Mouse (Mus musculus): ENCODE data around the gene Inppl1.

Gene Inppl1

DNA sequence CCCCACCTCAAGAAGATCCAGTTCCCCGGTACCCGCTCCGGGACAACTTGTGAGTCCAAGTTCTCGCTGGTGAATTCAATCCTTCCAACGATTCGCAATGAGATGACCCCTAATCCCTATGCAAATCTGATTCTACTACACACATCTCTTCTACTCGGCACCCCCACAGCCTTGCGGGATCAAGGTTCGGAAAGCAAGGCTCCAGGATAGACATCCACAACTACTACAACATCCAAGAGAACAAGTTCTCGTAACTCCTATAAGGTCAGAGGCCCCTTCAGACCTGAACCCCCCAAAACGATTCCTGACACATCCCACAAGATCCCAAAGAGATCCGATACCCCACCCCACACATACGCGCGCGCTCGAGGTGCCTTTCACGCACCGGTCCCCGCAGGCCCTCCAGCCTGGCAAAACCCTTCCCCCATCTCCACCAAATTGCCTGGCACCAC is 849 bp downstream of the Inppl1 start:
- DNase-seq, result no peak

DNA sequence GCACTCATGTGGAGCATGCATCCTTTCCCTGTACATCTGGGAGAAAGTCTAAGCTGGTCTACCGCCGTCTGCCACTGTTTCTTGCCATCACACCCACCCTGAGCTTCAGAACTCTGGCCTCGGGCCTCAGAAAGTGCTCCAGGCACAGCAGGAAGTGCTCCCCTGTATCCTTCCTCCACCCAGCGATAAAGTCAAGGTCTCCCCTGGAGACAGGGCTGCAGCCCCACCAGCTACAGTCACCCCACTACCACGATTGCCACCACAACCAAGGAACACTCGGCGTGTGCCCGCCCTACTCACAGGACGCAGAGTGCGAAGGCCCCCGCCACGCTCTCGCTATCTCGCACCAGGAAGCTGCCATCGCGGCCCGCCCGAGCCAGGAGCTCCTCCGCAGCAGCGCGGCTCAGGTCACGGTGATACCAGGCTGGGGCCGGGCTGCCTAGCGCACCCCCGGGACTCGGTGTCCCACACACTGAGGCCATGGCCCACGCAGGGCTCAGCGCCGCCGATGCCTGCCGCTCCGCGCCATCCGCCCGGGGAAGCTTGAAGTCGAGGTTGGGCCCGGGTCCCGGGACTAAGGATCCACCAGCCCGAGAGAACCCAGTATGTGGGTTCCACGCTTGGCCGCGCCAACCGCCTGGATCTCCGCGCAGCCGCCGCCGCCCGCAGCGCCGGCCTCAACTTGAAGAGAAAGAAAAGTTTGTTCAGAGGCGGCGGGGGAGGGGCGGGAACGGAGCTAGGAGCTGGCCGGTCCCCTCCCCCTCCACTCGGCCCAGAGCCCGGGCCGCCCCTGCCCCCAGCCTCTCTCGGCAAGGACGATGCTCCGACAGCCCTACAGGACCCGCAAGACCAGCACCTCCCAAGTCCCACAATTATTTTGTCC is 1.5 kb downstream of the Inppl1 start:
- peak; percentile 32 to 51 for DNase-seq

DNA sequence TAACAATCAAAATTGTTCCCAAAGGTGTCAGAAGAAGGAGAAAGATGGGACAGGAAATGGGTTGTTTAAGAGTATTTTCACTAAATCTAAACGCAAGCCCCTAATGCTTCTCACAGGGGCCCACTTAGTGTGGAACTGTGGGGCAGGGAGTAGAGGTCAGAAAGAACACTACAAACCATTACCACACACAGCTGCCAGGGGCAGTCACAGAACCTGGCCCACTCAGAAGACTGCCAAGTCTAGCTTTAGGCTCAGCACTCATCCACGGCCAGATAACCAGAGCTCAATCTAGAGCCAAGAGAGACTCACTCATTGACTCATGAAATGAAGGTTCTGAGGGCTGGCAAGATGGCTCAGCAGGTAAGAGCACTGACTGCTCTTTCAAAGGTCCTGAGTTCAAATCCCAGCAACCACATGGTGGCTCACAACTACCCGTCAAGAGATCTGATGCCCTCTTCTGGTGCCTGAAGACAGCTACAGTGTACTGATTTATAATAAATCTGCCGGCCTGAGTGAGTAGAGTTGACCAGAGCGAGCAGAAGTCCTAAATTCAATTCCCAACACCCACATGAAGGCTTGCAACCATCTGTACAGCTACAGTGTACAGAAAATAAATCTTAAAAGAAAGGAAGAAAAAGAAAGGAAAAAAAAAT is 2.4 kb downstream of the Inppl1 start:
- no peak for DNase-seq

DNA sequence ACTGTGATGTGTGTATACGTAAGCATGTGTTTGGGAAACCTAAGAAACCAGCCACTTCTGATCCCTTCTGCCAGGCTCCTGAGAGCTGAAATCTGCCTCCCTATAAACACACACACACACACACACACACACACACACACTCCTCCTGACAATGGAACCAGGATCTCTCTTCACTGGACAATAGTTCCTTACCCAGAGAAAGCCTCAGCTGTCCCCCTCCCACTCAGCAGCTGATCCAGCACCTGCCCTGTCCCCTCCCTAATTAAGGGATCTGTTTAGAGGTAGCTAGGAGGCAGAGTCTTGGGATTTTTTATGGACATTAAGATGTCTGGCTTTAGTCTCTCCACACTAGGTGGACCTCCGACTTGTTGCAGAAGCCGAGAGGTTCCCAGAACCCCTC is 3.1 kb downstream of the Inppl1 start:
- DNase-seq, result no peak

DNA sequence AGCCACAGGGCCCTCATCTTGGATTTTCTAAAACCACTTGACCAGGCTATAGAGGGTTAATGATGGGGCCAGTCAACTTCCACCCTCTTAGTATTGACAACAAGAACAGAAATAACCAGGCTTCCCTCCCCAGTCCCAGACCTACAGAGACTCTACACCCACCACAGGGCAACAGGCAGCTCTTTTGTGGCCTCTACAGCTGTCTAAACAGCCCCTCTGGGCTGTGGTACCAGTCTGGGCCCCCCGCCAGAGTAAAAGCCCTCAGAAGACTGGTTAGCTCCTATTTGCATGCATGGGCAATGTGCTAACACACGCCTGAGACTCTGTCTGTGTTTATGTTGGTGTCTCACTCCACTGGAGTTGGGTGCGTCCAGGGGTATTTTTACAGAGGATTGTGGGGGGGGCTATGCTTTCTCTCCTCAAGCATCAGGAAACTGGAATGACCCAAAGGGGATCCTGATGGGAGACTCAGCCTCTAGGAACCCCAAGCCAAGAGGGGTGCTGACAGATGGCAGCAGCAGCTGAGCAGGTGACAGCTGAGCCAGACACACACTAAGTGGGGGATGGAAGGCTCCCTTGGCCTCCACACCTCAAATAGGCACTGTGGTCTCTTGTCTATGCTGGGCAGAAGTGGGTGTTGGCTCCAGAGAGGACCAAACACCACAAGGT is 4.0 kb downstream of the Inppl1 start:
- no peak for DNase-seq

DNA sequence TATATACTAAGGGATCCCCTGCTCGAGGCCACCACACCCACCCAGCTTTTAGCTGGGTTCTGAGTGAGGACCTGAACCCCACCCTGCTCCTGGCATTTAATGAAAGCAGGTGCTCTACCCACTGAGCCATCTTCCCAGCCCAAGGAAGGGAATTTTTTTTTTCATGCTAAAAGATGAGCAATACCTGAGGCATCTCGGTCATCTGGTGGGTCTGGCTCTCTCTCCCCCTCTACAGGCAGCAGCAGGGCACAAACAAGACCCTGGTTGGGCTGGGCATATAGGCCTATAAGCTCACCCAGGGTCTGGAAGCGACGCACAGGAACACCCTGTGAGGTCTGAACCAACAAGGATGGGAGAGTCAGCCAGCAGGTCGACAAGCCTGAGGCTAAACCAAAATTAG is 4.7 kb downstream of the Inppl1 start:
- no peak for DNase-seq

DNA sequence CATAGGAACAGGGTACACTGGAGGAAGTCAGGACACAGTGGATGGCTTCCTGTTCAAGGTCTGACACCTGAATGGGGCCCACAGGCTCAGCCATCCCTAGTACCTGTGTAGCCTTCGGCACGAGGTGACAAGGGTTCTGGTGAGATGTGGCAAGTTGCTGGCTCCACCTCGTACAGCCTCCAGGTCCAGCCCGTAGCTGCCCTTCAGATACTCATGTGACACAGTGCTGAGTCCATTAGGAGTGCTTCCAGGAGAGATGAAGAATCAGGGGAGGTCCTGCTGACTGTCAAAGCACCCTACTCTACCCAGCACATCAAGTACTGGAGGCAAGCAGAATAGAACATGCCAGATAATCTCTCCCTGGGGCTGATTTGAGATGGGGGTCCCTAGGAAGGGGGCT is 5.7 kb downstream of the Inppl1 start:
- no peak for DNase-seq

DNA sequence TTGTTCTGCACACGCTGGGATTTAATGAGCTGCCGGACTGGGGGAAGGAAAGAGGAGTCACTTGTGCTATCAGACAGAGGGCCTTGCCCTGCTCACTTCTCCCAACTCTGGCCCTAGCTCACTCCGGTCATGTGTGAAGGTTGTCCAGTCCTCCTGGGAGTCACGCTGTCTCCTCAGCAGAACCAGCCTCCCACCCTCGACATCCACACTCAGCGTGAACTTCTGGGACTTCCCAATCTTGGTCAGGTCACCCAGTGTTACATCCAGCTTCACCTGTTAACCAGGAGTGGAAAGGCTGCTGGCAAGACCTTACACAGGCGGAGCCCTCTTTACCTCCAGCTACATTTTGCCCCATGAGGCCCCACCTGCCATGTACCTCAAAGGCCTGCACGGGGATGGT is 6.6 kb downstream of the Inppl1 start:
- no peak for DNase-seq

DNA sequence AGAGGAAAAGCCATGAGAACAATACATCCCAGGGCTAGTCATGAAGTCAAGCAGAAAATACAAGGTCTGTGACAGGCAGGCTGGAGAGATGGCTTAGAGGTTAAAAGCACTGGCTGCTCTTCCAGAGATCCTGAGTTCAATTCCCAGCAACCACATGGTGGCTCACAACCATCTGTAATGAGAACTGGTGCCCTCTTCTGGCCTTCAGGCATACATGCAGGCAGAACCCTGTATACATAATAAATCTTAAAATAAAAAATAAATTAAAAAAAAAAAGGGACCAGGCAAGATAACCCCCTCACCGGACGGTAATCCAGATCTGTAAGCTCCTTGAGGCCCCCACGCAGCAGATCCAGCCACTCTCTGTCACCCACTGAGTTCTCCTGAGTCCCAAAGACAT is 7.7 kb downstream of the Inppl1 start:
- DNase-seq, result no peak

DNA sequence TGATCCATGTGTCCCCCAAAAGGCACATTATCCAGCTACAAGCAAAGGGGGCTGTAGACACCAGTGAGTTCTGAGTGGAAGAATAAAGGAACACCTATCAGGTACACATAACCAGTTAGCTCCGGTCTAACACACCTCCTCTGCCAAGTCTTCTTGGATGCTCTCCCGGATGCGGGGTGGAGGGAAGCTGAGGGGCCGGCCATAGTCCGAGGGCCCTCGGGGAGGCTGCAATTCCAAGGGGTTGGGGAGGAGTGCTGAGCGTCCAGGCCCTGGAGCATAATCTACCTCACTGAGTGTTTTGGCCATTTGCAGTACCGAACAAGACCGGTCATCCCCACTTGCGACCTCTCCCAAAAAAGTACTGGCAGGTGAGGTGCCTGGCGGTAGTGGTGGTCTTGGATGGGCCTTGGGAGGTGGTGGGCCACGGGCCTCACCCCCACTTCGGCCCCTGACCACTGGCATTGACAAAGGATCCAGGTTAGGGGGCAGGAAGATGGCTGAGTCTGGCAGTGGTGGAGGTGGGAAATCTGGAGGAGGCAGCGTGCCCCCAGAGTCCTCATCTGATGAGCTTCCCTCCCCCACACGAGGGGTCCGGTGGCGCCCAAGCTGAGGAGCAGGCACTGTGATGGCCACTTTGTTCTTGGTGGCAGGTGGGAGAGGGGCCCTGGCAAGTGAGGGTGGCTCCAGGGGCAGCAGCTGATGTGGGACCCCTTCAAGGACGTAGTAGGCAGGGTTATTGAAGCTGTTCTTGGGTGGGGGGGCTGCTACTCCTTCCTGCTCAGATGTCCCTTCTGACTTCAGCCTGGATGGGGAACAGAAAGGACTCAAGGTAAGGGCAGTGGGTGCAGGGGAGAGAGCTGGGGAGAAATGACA is 14.0 kb downstream of the Inppl1 start:
- no peak for DNase-seq

DNA sequence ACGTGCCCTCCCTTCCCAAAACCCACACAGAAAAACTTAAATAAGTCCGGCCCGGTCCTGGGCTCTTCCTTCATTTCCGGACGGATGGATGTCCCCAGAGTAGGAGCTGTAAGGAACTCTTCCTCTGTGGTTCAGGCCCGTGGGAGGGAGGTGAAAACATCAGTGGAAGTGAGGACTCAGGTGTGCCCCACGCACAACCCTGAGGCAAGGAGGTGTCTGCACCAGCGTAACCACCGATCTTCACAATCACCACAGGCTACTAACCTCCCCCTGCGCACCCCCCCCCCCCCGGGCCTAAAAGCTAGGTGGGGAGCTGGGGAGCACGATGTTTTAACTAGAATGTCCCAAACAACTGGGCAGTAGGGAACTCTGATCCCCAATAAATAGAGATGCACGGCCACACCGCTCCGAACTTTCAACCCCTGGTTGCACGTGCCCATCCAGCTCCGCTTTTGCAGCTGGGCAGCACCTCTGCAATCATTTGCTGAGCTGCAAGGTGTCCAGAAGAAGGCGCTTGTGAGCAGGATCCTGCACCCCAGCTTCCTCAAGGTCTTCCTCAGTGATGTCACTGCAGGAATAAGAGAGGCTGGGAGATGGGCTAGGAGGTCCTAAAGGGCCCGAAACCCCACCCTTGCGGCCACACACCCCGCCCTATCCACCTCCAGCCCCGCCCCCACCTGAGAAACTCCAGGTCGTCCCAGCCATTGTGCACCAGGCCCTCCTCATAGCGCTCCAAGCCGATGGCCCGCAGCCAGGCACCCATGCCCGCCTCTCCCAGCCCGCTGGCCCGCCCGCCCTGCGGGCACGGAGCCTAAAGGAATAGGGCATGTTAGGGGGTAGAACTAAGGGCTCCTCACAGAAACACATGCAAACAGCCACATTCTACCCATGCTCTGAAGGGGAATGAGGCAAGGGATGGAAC is 14.9 kb downstream of the Inppl1 start:
- DNase-seq, result no peak

DNA sequence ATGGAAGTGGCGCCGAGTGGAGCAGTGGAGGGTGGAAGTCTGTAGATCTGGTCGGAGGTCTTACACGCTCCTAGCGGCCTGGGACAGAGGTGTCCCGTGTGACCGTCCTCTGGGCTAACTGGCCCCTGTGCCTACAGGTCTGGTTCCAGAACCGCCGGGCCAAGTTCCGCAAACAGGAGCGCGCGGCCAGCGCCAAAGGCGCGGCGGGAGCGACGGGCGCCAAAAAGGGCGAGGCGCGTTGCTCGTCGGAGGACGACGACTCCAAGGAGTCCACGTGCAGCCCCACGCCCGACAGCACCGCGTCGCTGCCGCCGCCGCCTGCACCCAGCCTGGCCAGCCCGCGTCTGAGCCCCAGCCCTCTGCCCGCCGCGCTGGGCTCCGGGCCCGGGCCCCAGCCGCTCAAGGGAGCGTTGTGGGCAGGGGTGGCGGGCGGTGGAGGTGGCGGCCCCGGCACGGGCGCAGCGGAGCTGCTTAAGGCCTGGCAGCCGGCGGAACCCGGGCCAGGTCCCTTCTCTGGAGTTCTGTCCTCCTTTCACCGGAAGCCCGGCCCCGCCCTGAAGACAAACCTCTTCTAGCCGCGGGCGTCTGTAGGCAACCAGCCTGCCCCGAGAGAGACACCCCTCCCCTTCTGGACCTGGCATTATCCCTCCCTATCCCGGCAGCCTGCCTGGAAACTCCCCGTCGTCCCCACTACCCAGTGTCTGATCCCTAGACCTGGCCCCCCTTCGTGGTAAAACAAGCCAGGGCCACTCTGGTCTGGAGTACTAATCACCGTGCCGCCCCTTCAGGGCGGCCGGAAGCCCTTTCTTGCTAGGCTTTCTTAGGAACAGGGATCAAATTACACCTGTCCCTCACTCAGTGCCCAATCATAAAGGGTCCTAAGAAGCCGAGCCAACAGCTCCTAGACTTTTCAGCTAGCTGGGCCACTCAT is 16.2 kb downstream of the Inppl1 start:
- peak in 1 of 2 experiments; percentile 22 for DNase-seq

DNA sequence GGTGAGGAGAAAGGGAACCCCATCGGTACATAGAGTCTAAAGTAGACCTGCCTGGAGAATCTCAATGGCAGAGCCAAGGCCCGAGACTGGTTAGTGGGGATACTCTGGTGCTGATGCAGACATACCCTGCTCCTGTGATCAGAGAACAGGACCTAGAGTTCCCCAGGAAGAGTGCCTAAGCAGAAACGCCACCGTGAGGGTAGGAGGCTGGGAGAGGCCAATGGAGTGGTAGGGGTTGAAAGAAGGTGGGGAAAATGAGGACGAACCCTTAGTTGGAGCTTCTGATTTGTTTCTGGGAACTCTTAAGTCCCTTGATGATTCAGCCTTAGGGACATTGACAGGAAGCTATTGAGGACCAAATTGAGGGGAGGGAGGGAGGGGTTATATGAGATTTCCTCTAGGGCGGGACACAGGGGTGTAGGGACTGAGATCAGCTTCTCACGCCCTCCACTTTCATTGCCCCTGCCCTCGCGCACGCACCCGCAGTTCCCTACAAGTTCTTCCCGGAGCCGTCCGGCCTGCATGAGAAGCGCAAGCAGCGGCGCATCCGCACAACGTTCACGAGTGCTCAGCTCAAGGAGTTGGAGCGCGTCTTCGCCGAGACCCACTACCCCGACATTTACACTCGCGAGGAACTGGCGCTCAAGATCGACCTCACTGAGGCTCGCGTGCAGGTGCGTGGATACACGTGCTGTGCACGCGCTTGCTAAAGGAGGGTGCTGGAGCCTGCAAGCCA is 17.6 kb downstream of the Inppl1 start:
- DNase-seq, result no peak

DNA sequence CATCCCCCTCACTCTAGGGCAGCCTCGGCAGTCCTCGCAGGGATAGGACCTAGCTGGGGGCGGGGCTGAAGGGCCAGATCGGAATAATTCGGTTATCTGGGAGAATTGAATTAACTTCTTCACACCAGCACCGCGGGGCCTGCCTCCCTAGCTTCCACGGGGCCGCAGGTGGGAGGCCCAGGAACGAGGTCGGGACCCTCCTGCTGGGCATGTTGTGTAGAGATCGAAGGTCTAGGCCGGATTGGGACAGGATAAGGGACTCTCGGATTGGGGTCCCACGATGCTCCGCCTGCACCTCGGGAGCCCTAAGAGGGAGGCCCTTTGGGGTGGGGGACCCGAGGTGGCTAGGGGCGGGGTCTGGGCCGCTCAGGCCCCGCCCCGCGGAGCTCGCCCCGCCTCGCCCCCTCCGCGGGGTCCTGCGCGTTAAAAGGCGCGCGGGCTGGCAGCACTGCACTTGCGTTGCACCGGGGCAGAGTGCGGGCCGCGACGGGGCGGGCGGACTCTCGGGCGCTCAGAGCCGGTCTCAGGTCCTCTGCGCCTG is 20.1 kb downstream of the Inppl1 start, which contains the start of gene Phox2a:
Gene Phox2a (plus strand): TSS at position 453 of the 541 bp plus-strand sequence.
- no peak for DNase-seq

DNA sequence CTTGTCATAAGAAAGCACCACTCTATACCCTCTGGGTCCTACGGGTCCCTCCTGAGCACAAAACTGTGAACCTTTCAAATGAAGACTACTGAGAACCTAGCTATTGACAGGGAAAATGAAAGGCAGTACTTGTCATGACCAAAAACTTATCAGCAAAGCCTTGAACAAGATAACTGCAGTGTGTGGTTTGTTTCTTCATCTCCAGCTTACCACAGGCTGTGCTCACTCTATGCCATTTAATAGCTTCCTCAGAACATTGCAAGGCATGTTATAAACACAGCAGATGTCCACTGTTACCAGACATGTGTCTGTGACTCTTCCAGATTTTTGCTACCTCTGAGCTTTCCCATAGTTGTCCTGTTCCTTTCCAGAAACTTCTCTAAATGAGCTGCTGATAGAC is 61.0 kb downstream of the Inppl1 start:
- no peak for DNase-seq

DNA sequence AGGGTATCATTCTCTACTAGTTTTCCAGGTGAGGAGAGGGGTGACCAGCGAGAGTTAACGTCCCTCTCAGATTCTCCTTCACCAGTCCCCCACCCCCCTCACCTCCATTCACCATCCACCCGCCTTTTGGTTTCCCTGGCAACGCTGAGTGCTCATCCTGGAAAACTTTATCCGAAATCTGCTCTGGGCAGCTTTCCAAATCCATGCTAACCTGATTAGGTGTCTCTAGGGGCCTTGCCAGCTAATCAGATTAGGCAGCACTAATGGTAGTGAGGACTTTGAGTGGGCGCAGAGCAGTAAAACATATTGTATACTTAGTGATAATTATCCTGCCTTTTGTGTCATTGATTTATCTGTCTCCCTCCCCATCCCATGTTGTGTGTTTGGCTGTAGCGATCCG is 65.3 kb downstream of the Inppl1 start:
- peak in 1 of 2 experiments; percentile 5 for DNase-seq
